Mouse (Mus musculus) cerebellum, adult 8-10 months (tissue): ENCODE measurements around the gene Tmem252.
"Not testable (repeated sequence)": the region's sequence is repeated elsewhere in the genome, so short reads cannot be mapped to it uniquely, and the experiment has no call there.

Source experiments
- DNase-seq: peaks from one replicate; pipeline ENCODE4 v3.0.0; 2022

The Tmem252 gene

GRCm38 (mm10) chr19:24683016-24683720 is 9.4 kb downstream of the Tmem252 start:
- DNase-seq = no peak

- DNase-seq = no peak
Measured at GRCm38 (mm10) chr19:24686411-24686810, 12.6 kb downstream of the Tmem252 start.

GRCm38 (mm10) chr19:24688327-24688726 is 14.5 kb downstream of the Tmem252 start:
- DNase-seq = no peak

- no peak for DNase-seq
Measured at GRCm38 (mm10) chr19:24689531-24689930, 15.7 kb downstream of the Tmem252 start.

GRCm38 (mm10) chr19:24692691-24693090 is 18.9 kb downstream of the Tmem252 start:
- no peak for DNase-seq

GRCm38 (mm10) chr19:24697946-24698345 is 24.1 kb downstream of the Tmem252 start:
- no peak for DNase-seq

GRCm38 (mm10) chr19:24698651-24699050 is 24.8 kb downstream of the Tmem252 start:
- no peak for DNase-seq

- no peak for DNase-seq
Measured at GRCm38 (mm10) chr19:24699196-24699595, 25.4 kb downstream of the Tmem252 start.

- DNase-seq = no peak
Measured at GRCm38 (mm10) chr19:24699910-24700309, 26.1 kb downstream of the Tmem252 start.

- DNase-seq = no peak
Measured at GRCm38 (mm10) chr19:24700664-24701063, 26.9 kb downstream of the Tmem252 start.

- DNase-seq = no peak
Measured at GRCm38 (mm10) chr19:24701716-24702115, 27.9 kb downstream of the Tmem252 start.

GRCm38 (mm10) chr19:24703168-24703567 is 29.4 kb downstream of the Tmem252 start:
- DNase-seq = not testable (repeated sequence)

- no peak for DNase-seq
Measured at GRCm38 (mm10) chr19:24703680-24704079, 29.9 kb downstream of the Tmem252 start.

- DNase-seq = no peak
Measured at GRCm38 (mm10) chr19:24704326-24704725, 30.5 kb downstream of the Tmem252 start.

- no peak for DNase-seq
Measured at GRCm38 (mm10) chr19:24705395-24705794, 31.6 kb downstream of the Tmem252 start.

GRCm38 (mm10) chr19:24707071-24707906 is 33.5 kb downstream of the Tmem252 start:
- DNase-seq = no peak

- DNase-seq = no peak
Measured at GRCm38 (mm10) chr19:24708032-24708431, 34.2 kb downstream of the Tmem252 start.

- DNase-seq = no peak
Measured at GRCm38 (mm10) chr19:24716303-24717097, 42.7 kb downstream of the Tmem252 start.

GRCm38 (mm10) chr19:24718021-24718420 is 44.2 kb downstream of the Tmem252 start:
- DNase-seq = no peak

- no peak for DNase-seq
Measured at GRCm38 (mm10) chr19:24719504-24719903, 45.7 kb downstream of the Tmem252 start.

- DNase-seq = no peak
Measured at GRCm38 (mm10) chr19:24720448-24720847, 46.6 kb downstream of the Tmem252 start.

GRCm38 (mm10) chr19:24724362-24724761 is 50.6 kb downstream of the Tmem252 start:
- DNase-seq = no peak

GRCm38 (mm10) chr19:24730661-24731060 is 56.9 kb downstream of the Tmem252 start:
- DNase-seq = no peak
